Mouse (Mus musculus) limb, embryonic 12.5 days (tissue): ENCODE measurements around the gene Riox2. TPM values are rescaled to one million over a fixed set of nuclear protein-coding genes. Genes with fewer than 3 reads are reported as not detected.
"Not testable (repeated sequence)": the region's sequence is repeated elsewhere in the genome, so short reads cannot be mapped to it uniquely, and the experiment has no call there.

Experiments
- ATAC-seq: fragments of 200-750 bp; cut with Nextera tagmentation; 2 replicates; pipeline ENCODE4 v1.8.0; 2017; ENCODE audit warnings: low read depth, moderate TSS enrichment; ENCODE audit not compliant: insufficient number of reproducible peaks, insufficient read depth, low FRiP score, low TSS enrichment
- H3K27ac ChIP-seq: fragments of 300-500 bp; sonication (generic); 2 replicates; pipeline ENCODE4 v1.5.1; 2016; ENCODE audit warnings: mild to moderate bottlenecking, moderate library complexity
- H3K27me3 ChIP-seq: fragments of 300-500 bp; sonication (generic); 2 replicates; pipeline ENCODE4 v1.6.1; 2016; ENCODE audit warnings: mild to moderate bottlenecking, moderate library complexity
- H3K36me3 ChIP-seq: fragments of 300-500 bp; sonication (generic); 2 replicates; pipeline ENCODE4 v1.6.1; 2016; ENCODE audit warnings: mild to moderate bottlenecking, moderate library complexity
- H3K4me1 ChIP-seq: fragments of 300-500 bp; sonication (generic); replicated peaks from 2 replicates; pipeline ENCODE4 v1.6.1; 2016
- H3K4me2 ChIP-seq: fragments of 300-500 bp; sonication (generic); 2 replicates; pipeline ENCODE4 v1.6.1; 2016; ENCODE audit warnings: mild to moderate bottlenecking, moderate library complexity
- H3K4me3 ChIP-seq: fragments of 300-500 bp; sonication (generic); replicated peaks from 2 replicates; pipeline ENCODE4 v1.5.1; 2016; ENCODE audit warnings: mild to moderate bottlenecking
- H3K9ac ChIP-seq: fragments of 300-500 bp; sonication (generic); replicated peaks from 2 replicates; pipeline ENCODE4 v1.6.1; 2016; ENCODE audit warnings: mild to moderate bottlenecking, moderate library complexity
- H3K9me3 ChIP-seq: fragments of 300-500 bp; sonication (generic); 2 replicates; pipeline ENCODE4 v1.6.1; 2016; ENCODE audit warnings: mild to moderate bottlenecking, moderate library complexity
- WGBS: fragments of 180-500 bp; shearing (Covaris S2); methylation state at CpG from one replicate; pipeline ENCODE4 v1.1.7; 2016; 5-methylcytosine and 5-hydroxymethylcytosine counted together
- polyA plus RNA-seq: library from polyadenylated mRNA; unstranded; fragments of >200 nt; fragmentation: Nextera tagmentation; extraction: Ambion mirVana; gene quantifications from 2 replicates; pipeline ENCODE4 v1.2.1, GENCODE M21; 2016

Gene Riox2
- polyA plus RNA-seq: 29.8 and 32.9 TPM in 2 replicates

DNA sequence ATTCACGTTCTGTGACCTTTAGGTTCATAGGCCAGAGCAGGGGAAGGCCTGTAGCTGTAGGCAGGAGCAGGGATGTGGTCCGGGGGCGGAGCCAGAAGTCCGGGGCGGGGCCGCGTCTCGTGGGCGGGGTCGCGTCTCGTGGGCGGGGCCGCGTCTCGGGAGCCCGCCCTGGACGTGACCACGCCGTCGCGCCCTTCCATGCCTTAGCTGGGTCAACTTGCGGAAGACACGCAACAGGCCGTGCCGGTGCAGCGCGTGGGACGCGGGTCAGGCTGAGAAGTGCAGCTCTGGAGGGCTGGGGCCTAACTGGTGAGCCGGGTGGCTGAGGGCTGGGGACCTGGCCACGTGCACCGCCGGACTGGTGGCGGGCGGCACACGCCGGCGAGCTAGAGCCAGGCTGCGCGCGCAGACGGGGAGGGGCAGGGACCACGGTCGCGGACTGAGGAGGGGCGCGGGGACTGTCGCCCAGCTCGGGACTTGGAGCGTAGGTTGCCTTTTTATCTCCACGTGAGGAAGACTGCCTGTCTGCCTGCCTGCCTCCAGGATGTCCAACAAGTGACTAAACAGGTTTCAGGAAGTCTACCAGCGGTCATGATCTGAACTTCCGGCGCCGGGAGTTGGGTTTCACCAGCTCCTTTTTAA, at the start of gene Riox2:
Riox2 (plus strand) TSS at position 139 of the 642 bp plus-strand sequence.
- Histone ChIP-seq H3K4me3 (peak within 1 kb of the TSS; percentile 72), H3K27me3 (no peaks in the 10 kb centered on the region), H3K9me3 (no peaks in the 10 kb centered on the region), H3K9ac (peak within 1 kb of the TSS; percentile 63), H3K27ac (peak within 1 kb of the TSS; percentile 62; the same call in 1 of the 2 replicates), H3K4me1 (peaks cover 11% of the 10 kb centered on the region), H3K36me3 (peaks cover 16% of the 10 kb centered on the region; the same call in 1 of the 2 replicates), H3K4me2 (peak within 1 kb of the TSS; percentile 59)
- peak; percentile 91 for ATAC-seq
- WGBS: 2% methylated on average over 44 of the region's 56 CpGs

DNA sequence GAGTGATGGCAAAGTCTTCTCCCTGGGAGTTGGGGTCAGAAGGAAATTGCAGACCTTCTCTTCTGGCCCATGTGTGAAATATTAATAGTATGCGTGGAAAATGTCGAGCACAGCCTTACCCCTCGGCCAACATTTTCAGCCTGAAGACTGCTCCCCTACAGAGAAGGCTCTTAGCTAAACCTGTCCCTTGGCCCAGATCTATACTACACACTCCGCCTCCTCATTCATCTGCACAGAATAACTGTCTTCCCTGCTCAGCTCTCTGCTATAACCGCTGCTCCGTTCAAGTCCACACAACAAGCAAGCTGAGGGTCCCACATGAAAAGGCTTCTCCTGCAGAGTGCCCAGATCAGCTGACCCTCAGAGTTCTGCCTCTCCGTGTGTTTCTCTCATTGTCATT, 43.6 kb upstream of the Riox2 start:
- H3K4me2 ChIP-seq: no peak overlapping the region
- no peak overlapping the region for H3K4me3 ChIP-seq
- H3K27me3 ChIP-seq: no peaks in the 10 kb centered on the region
- no peaks in the 10 kb centered on the region for H3K4me1 ChIP-seq
- H3K9ac ChIP-seq: no peak overlapping the region
- no peak for ATAC-seq
- H3K9me3 ChIP-seq: no peaks in the 10 kb centered on the region
- no peak overlapping the region for H3K27ac ChIP-seq
- 70% methylated on average over 7 of the region's 7 CpGs for WGBS
- H3K36me3 ChIP-seq: no peaks in the 10 kb centered on the region

DNA sequence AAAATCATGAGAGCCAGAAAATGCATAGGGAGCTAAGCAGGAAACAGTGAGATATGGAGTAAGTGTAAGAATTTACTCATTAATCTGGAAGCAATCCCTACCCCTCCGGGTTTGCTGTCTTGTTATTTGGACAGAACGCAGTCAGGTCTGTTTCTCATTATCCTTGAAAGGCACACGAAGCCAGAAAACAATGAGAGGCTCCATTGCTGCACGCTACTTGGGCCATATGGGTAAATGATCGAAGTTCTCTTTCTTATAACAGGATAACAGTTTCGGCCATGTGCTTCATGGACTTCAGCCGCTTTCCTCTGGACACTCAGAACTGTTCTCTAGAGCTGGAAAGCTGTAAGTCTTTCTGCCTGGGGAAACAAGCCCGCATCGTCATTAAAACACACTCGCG, 38.4 kb upstream of the Riox2 start:
- no peaks in the 10 kb centered on the region for H3K36me3 ChIP-seq
- H3K27me3 ChIP-seq: no peaks in the 10 kb centered on the region
- no peak overlapping the region for H3K4me3 ChIP-seq
- H3K4me2 ChIP-seq: peak overlapping the region; percentile 35
- ATAC-seq: peak; percentile 66
- no peak overlapping the region for H3K9ac ChIP-seq
- WGBS: 18% methylated on average over 11 of the region's 11 CpGs
- H3K27ac ChIP-seq: peak overlapping the region; percentile 69
- no peaks in the 10 kb centered on the region for H3K9me3 ChIP-seq
- peaks cover 6% of the 10 kb centered on the region; the same call in 1 of the 2 replicates for H3K4me1 ChIP-seq

DNA sequence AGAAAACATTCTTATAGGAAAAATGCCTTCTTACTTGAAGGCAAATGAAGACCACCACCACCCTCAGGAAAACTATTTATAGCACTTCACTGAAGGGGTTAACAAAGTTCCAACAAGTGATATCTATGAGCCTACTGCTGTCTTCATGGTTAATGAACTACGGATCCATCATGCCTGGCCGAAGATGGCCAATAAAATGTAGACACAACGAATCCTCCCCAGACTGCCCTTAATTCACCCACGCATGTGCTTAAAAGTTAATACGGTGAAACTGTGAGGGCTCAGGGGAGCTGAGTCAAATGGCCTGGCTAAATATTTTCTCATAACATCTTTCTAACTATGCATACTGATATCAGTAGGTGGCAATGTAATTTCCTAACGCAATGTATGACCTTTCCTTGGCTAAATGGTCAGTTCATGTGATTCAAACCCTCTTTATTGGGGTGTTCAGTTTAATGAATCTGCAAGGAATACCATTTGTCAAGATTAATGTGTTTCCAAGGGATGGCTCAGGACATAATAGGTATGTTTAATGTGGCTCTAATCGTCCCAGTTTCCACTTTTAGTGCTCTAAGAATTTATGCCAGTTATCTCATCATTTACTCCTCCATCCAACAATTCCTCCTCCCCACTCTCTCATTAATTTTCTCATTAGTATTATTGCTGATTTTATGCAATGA, 26.6 kb upstream of the Riox2 start:
- WGBS: 84% methylated on average over 7 of the region's 7 CpGs
- H3K4me3 ChIP-seq: no peak overlapping the region
- no peak overlapping the region for H3K4me2 ChIP-seq
- no peak for ATAC-seq
- H3K4me1 ChIP-seq: peaks cover 9% of the 10 kb centered on the region; the same call in 1 of the 2 replicates
- no peak overlapping the region for H3K27ac ChIP-seq
- no peaks in the 10 kb centered on the region for H3K27me3 ChIP-seq
- no peak overlapping the region for H3K9ac ChIP-seq
- H3K9me3 ChIP-seq: no peaks in the 10 kb centered on the region
- H3K36me3 ChIP-seq: no peaks in the 10 kb centered on the region

DNA sequence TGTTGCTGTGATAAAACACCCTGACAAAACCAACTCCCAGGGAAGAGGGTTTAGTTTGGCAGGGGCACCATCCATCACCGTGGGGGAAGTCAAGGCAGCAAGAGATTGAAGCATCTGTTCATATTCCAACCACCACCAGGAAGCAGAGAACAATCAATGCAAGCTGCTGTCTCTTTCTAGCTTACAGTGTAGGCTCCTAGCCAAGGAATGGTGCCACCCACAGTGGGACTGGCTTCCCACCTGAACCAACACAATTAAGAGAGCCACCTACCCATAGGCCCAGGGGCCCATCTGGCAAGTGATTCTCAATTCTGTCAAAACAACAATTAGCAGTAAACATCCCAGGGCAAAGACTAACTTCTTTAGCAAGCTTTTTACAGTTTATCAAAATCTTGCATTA, 23.4 kb upstream of the Riox2 start:
- no peaks in the 10 kb centered on the region for H3K4me1 ChIP-seq
- no peak overlapping the region for H3K4me3 ChIP-seq
- no peak overlapping the region for H3K4me2 ChIP-seq
- H3K27ac ChIP-seq: no peak overlapping the region
- H3K9ac ChIP-seq: no peak overlapping the region
- no peaks in the 10 kb centered on the region for H3K27me3 ChIP-seq
- no peak for ATAC-seq
- H3K36me3 ChIP-seq: no peaks in the 10 kb centered on the region
- 86% methylated on average over 1 of the region's 1 CpGs for WGBS
- no peaks in the 10 kb centered on the region for H3K9me3 ChIP-seq

DNA sequence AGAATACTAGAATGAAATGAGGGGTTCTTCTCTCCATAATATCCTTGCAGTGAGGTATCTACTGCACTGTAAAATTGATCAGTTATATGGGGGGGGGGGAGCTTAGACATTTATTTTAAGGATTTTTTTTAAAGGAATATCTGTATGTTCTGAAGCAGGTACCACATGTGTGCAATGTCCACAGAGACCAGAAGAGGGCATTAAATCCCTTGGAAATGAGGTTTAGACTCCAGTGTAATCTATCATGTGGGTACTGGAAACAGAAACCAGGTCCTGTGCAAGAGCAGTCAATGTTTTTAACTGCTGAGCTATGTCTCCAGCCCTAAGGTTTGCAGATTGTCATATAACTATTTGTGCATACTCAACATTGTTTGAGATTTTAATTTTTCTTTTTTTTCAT, 22.5 kb upstream of the Riox2 start:
- no peak overlapping the region for H3K4me3 ChIP-seq
- no peak overlapping the region for H3K27ac ChIP-seq
- no peak overlapping the region for H3K4me2 ChIP-seq
- H3K27me3 ChIP-seq: no peaks in the 10 kb centered on the region
- H3K36me3 ChIP-seq: no peaks in the 10 kb centered on the region
- no peak for ATAC-seq
- H3K9me3 ChIP-seq: no peaks in the 10 kb centered on the region
- H3K9ac ChIP-seq: no peak overlapping the region
- no peaks in the 10 kb centered on the region for H3K4me1 ChIP-seq

DNA sequence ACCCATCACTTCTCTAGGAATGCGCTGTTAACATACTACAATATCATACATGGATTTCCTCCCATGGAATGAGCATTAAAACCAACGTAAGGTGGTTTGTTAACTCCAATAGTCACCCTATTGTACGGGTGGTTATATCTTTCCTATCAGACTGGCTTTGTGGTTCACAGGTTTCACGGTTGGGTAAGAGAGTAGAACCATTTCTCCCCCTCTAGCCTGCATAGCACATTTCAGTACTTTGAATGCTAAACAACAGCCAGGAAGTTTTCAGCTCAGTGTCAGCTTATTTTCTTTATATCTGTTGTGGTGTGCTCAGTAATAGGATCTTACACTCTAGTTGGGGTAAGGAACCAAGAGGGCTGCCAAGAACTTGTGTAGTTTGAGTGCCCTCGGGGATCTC, 19.8 kb upstream of the Riox2 start:
- WGBS: 90% methylated on average over 5 of the region's 5 CpGs
- Histone ChIP-seq H3K4me3 (no peak overlapping the region), H3K27me3 (no peaks in the 10 kb centered on the region), H3K9me3 (no peaks in the 10 kb centered on the region), H3K4me2 (no peak overlapping the region), H3K36me3 (no peaks in the 10 kb centered on the region), H3K9ac (no peak overlapping the region), H3K27ac (no peak overlapping the region), H3K4me1 (no peaks in the 10 kb centered on the region)
- no peak for ATAC-seq

DNA sequence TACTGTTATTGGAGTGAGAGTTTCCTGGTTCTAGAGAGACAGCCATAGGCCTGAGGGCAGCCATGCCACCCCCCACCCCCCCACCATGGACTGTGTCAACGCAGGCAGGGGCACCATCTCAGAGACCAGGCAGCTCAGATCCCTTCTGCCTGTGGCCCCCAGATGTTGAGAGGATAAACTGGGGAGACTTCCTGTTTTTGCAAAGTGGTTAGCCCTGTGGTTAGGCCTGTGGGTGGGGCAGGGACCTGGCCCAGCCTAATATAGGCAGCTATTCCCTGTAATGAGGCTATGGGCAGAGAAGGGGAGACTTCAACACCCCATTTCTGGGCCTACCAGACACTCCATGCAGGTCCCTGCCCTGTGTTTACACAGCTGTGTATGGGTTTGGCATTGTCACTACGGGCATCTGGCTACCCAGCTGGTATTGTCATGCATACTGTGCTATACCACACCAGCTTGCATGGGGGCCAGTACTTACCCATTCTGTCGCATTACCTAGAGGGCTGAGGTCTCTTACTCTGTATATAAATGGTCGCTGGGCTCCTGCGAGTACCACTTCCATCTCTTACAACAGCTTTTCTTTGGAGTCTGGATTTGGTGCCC, 12.2 kb upstream of the Riox2 start:
- 85% methylated on average over 5 of the region's 5 CpGs for WGBS
- H3K4me2 ChIP-seq, H3K36me3 ChIP-seq, H3K4me3 ChIP-seq, H3K27ac ChIP-seq, H3K27me3 ChIP-seq, H3K9me3 ChIP-seq, H3K9ac ChIP-seq, H3K4me1 ChIP-seq: not testable (repeated sequence)
- peak; percentile 20; the same call in 1 of the 2 replicates for ATAC-seq

DNA sequence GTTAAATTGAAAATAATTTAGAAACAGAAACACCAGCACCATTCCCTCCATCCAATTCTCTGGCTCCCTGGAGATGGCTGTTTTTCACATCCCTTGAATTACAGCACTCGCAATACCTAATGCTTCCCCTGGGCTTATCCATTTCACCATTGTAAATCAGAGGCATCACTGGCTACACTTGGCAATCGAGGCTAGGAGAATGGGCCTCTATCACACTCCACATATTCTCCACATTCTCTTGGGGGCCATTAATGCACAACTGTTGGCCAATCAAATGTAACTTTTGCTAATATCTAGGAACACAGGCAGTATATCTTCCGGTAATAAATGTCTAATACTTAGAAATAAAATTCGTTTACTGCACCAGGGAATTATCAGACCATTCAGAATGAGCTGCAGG, 8.0 kb upstream of the Riox2 start:
- Histone ChIP-seq H3K4me1 (no peaks in the 10 kb centered on the region), H3K36me3 (no peaks in the 10 kb centered on the region), H3K4me3 (no peak overlapping the region), H3K4me2 (no peak overlapping the region), H3K27me3 (no peaks in the 10 kb centered on the region), H3K27ac (no peak overlapping the region), H3K9me3 (peaks cover 6% of the 10 kb centered on the region; the same call in 1 of the 2 replicates), H3K9ac (no peak overlapping the region)
- no peak for ATAC-seq
- WGBS: 61% methylated on average over 4 of the region's 4 CpGs

DNA sequence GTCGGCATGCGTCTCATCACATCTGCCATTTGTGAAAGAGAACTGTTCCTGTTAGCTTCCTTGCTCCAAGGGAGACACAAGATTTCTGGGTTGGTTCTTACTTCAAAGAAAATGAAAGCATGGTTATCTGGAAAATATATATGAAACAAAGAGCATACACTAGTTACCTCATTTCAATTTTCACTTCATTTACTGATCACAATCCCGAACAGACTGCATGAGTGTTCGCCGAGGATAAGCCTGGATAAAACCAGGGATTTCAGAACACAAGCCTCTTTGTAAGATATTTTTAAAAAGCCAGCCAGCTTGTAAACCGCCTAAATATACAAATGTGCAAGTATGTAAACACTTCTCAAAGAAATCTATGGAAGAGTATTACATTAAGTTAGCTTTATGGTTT, 7.6 kb upstream of the Riox2 start:
- H3K27me3 ChIP-seq: no peaks in the 10 kb centered on the region
- H3K4me2 ChIP-seq: no peak overlapping the region
- 86% methylated on average over 6 of the region's 6 CpGs for WGBS

DNA sequence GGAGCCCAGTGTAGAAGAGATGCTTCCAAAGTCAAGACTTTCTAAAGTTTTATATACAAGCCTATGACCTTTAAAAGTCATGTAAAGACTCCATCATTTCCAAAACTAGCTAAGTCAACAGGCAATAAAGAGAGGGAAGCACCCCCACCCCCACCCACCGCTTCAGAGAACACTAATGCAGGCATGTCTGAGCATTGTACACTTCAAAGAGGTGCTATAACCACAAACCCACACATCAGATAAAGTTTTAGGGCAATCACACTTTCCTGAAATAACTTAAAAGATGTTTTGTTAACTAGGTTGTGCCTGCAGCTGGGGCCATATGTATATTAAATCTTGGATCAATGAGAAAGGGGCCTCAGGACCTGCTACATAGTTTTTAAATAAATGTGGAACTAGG, 1.7 kb upstream of the Riox2 start:
- Histone ChIP-seq H3K9me3 (peaks cover 2% of the 10 kb centered on the region; the same call in 1 of the 2 replicates), H3K4me2 (no peak overlapping the region), H3K27me3 (no peaks in the 10 kb centered on the region), H3K27ac (no peak overlapping the region), H3K4me1 (peaks cover 11% of the 10 kb centered on the region), H3K9ac (no peak overlapping the region), H3K36me3 (no peaks in the 10 kb centered on the region), H3K4me3 (no peak overlapping the region)
- WGBS: 68% methylated on average over 1 of the region's 1 CpGs
- ATAC-seq: no peak

More for the DNA sequence above, 7.6 kb upstream of the Riox2 start:
- no peak overlapping the region for H3K27ac ChIP-seq
- H3K9ac ChIP-seq: no peak overlapping the region
- ATAC-seq: no peak
- H3K4me3 ChIP-seq: no peak overlapping the region
- no peaks in the 10 kb centered on the region for H3K4me1 ChIP-seq
- no peaks in the 10 kb centered on the region for H3K36me3 ChIP-seq
- H3K9me3 ChIP-seq: peaks cover 6% of the 10 kb centered on the region; the same call in 1 of the 2 replicates
